ENCODE assay signal across 27 mouse cellular contexts in genomic region chr4:57070640-57071039, GRCm38 (mm10).
DNase-seq lines count a peak whose midpoint lies in the region; ATAC-seq and TF ChIP-seq lines count a peak whose summit lies in the region.
"Had no signal": no experiment of that assay in that cellular context is flagged by ENCODE, and none has a peak within 500 bp of the region (broad histone marks: within the 10 kb centered on the region; RNA-seq: fewer than 3 reads in every experiment).

No protein-coding gene starts in this region.

- no peaks in the 10 kb centered on the region for H3K79me2 ChIP-seq in myocyte (ENCODE audit: control insufficient read depth, insufficient read depth)

- H3K4me1 ChIP-seq in intestine, embryonic 16.5 days (ENCODE audit: control insufficient read depth, insufficient read depth, low read length): no peaks in the 10 kb centered on the region; the same call in 1 of the 2 replicates
- no peaks in the 10 kb centered on the region for H3K4me1 ChIP-seq in intestine, postnatal 0 days (replicated peaks; ENCODE audit: control insufficient read depth, insufficient read depth, low read length)
- H3K4me1 ChIP-seq in lung, adult 2 months (ENCODE audit: control insufficient read depth, insufficient read depth, low read length): no peaks in the 10 kb centered on the region
- H3K4me1 ChIP-seq: heart, embryonic 15.5 days; neural tube, embryonic 12.5 days had no signal

- DNase-seq in lung, adult 2 months: peak; percentile 24
- DNase-seq in lung, postnatal 14 days: no peak
- DNase-seq in MN1 (ENCODE audit: low spot score): no peak
- DNase-seq in T-cell, adult 2 months (ENCODE audit: low spot score): no peak
- DNase-seq: adrenal gland, postnatal 25 days; cerebellum, adult 11-12 months; cerebellum, adult 9-11 months; gastrocnemius, postnatal 25 days; heart, adult 11 months; kidney, adult 11 months; kidney, postnatal 25 days; lung, embryonic 14.5 days; right cerebral cortex, adult 18-20 months; spleen, adult 18-20 months; thymus, postnatal 4 days had no signal

- peak; percentile 47 for ATAC-seq in intestine, embryonic 16.5 days
- ATAC-seq in intestine, postnatal 0 days: no peak
- ATAC-seq: forebrain, embryonic 14.5 days; midbrain, embryonic 16.5 days had no signal

- no peak overlapping the region for H3K4me2 ChIP-seq in intestine, embryonic 16.5 days (ENCODE audit: low read depth, low read length)
- no peak overlapping the region for H3K4me2 ChIP-seq in intestine, postnatal 0 days (replicated peaks; ENCODE audit: low read depth)
- H3K4me2 ChIP-seq in myocyte (ENCODE audit: low read depth): no peak overlapping the region
- H3K4me2 ChIP-seq: heart, embryonic 15.5 days; limb, embryonic 13.5 days; lung, embryonic 14.5 days; neural tube, embryonic 12.5 days had no signal

- H3K9ac ChIP-seq in intestine, embryonic 16.5 days (ENCODE audit: low read depth, low read length): no peak overlapping the region
- H3K9ac ChIP-seq in intestine, postnatal 0 days (ENCODE audit: low read depth, low read length): no peak overlapping the region
- H3K9ac ChIP-seq: heart, embryonic 15.5 days; limb, embryonic 13.5 days; lung, embryonic 14.5 days; neural tube, embryonic 12.5 days had no signal

- H3ac ChIP-seq in myocyte (ENCODE audit: control insufficient read depth, insufficient read length): no peak overlapping the region

- no peaks in the 10 kb centered on the region for H3K36me3 ChIP-seq in intestine, embryonic 16.5 days (ENCODE audit: control insufficient read depth, insufficient read depth, low read length)
- peaks cover 28% of the 10 kb centered on the region for H3K36me3 ChIP-seq in intestine, postnatal 0 days (ENCODE audit: control insufficient read depth, insufficient read depth)
- no peaks in the 10 kb centered on the region for H3K36me3 ChIP-seq in myocyte (ENCODE audit: control insufficient read depth, insufficient read depth)
- H3K36me3 ChIP-seq: heart, embryonic 10.5 days; heart, embryonic 15.5 days; limb, embryonic 13.5 days; midbrain, embryonic 10.5 days; neural tube, embryonic 12.5 days had no signal

- H3K4me3 ChIP-seq in intestine, embryonic 16.5 days (ENCODE audit: low read length): no peak overlapping the region
- no peak overlapping the region for H3K4me3 ChIP-seq in intestine, postnatal 0 days (ENCODE audit: low read depth, low read length)
- H3K4me3 ChIP-seq in lung, adult 2 months (replicated peaks; ENCODE audit: extremely low read depth, low read depth, low read length): no peak overlapping the region
- H3K4me3 ChIP-seq in myocyte: no peak overlapping the region
- H3K4me3 ChIP-seq: heart, embryonic 10.5 days; heart, embryonic 15.5 days; layer of hippocampus, adult 2 months; left cerebral cortex, adult 2 months; limb, embryonic 13.5 days; midbrain, embryonic 10.5 days; neural tube, embryonic 12.5 days had no signal

- no peak for TF ChIP-seq CTCF in intestine, postnatal 0 days (IDR thresholded peaks at IDR 0.05; ENCODE audit: low read depth)
- TF ChIP-seq CTCF in lung, adult 2 months (IDR thresholded peaks at IDR 0.05; ENCODE audit: insufficient read depth, low read length): no peak

- H3K27me3 ChIP-seq in intestine, embryonic 16.5 days (replicated peaks; ENCODE audit: control insufficient read depth, insufficient read depth, low read length): no peaks in the 10 kb centered on the region
- H3K27me3 ChIP-seq in intestine, postnatal 0 days (replicated peaks; ENCODE audit: control insufficient read depth, insufficient read depth, low read length): no peaks in the 10 kb centered on the region
- H3K27me3 ChIP-seq in myocyte (ENCODE audit: control insufficient read depth, insufficient read depth, insufficient read length): peaks cover 44% of the 10 kb centered on the region
- H3K27me3 ChIP-seq: heart, embryonic 15.5 days; neural tube, embryonic 12.5 days had no signal

- H3K27ac ChIP-seq in intestine, embryonic 16.5 days (ENCODE audit: low read length): no peak overlapping the region
- H3K27ac ChIP-seq in intestine, postnatal 0 days (ENCODE audit: low read depth, low read length): no peak overlapping the region
- H3K27ac ChIP-seq: heart, embryonic 10.5 days; heart, embryonic 15.5 days; layer of hippocampus, adult 2 months; left cerebral cortex, adult 2 months; limb, embryonic 13.5 days; midbrain, embryonic 10.5 days; neural tube, embryonic 12.5 days had no signal

- 64% methylated on average over 6 of the region's 6 CpGs for WGBS in intestine, embryonic 16.5 days
- 63% methylated on average over 6 of the region's 6 CpGs for WGBS in intestine, postnatal 0 days
- 80% methylated on average over 6 of the region's 6 CpGs for WGBS in lung, adult 2 months

- H3K9me3 ChIP-seq in intestine, embryonic 16.5 days (ENCODE audit: control insufficient read depth, low read length): no peaks in the 10 kb centered on the region
- no peaks in the 10 kb centered on the region for H3K9me3 ChIP-seq in intestine, postnatal 0 days (ENCODE audit: control insufficient read depth)
- H3K9me3 ChIP-seq: heart, embryonic 10.5 days; heart, embryonic 15.5 days; limb, embryonic 13.5 days; midbrain, embryonic 10.5 days; neural tube, embryonic 12.5 days had no signal

- TF ChIP-seq POLR2A in lung, adult 2 months (IDR thresholded peaks at IDR 0.05; ENCODE audit: borderline replicate concordance, extremely low read depth, low read depth, low read length): no peak
- no peak for TF ChIP-seq POLR2A in myocyte (IDR thresholded peaks at IDR 0.05; ENCODE audit: insufficient read length, low read depth)

TF ChIP-seq in myocyte, 11 proteins besides CTCF, POLR2A, EP300 and RAD21:
- no peak for TF ChIP-seq TCF12 (IDR thresholded peaks at IDR 0.05; ENCODE audit: insufficient read depth, poor library complexity, severe bottlenecking)
- peak; percentile 5 for TF ChIP-seq TCF3 (IDR thresholded peaks at IDR 0.05; ENCODE audit: insufficient read length, low read depth)
- TF ChIP-seq MYOD1 (IDR thresholded peaks at IDR 0.05; ENCODE audit: control insufficient read depth in 1 of 3, insufficient read length in 2 of 3, low read depth in 2 of 3): peak in 1 of 3 experiments; percentile 12
TF ChIP-seq in myocyte: peak in this region for 2.
